Mouse (Mus musculus) liver, embryonic 13.5 days (tissue): ENCODE results near the gene Srpr. TPM values are rescaled to one million over a fixed set of nuclear protein-coding genes. Genes with fewer than 3 reads are reported as not detected.

Experiments
- ATAC-seq: fragments of 200-750 bp; cut with Nextera tagmentation; 2 replicates; pipeline ENCODE4 v1.8.0; 2017; ENCODE audit warnings: low read depth, mild to moderate bottlenecking, moderate number of reproducible peaks, moderate library complexity
- DNase-seq: peaks from one replicate; pipeline ENCODE4 v3.0.0; 2022
- H3K27ac ChIP-seq: fragments of 300-500 bp; sonication (generic); 2 replicates; pipeline ENCODE4 v1.5.1; 2015; ENCODE audit warnings: moderate library complexity, mild to moderate bottlenecking, inconsistent platforms
- H3K27me3 ChIP-seq: fragments of 300-500 bp; sonication (generic); 2 replicates; pipeline ENCODE4 v1.6.1; 2015; ENCODE audit warnings: mild to moderate bottlenecking, inconsistent platforms
- H3K36me3 ChIP-seq: fragments of 300-500 bp; sonication (generic); 2 replicates; pipeline ENCODE4 v1.6.1; 2015; ENCODE audit warnings: mild to moderate bottlenecking, inconsistent platforms
- H3K4me1 ChIP-seq: fragments of 300-500 bp; sonication (generic); replicated peaks from 2 replicates; pipeline ENCODE4 v1.6.1; 2015; ENCODE audit warnings: inconsistent platforms
- H3K4me2 ChIP-seq: fragments of 300-500 bp; sonication (generic); 2 replicates; pipeline ENCODE4 v1.6.1; 2015; ENCODE audit warnings: inconsistent platforms, mild to moderate bottlenecking, moderate library complexity
- H3K4me3 ChIP-seq: fragments of 300-500 bp; sonication (generic); replicated peaks from 2 replicates; pipeline ENCODE4 v1.5.1; 2015; ENCODE audit warnings: mild to moderate bottlenecking, inconsistent platforms
- H3K9ac ChIP-seq: fragments of 300-500 bp; sonication (generic); 2 replicates; pipeline ENCODE4 v1.6.1; 2015; ENCODE audit warnings: mild to moderate bottlenecking, inconsistent platforms
- H3K9me3 ChIP-seq: fragments of 300-500 bp; sonication (generic); replicated peaks from 2 replicates; pipeline ENCODE4 v1.6.1; 2016; ENCODE audit warnings: inconsistent platforms
- WGBS: fragments of 180-500 bp; shearing (Covaris S2); methylation state at CpG from one replicate; pipeline ENCODE4 v1.1.7; 2015; ENCODE audit not compliant: insufficient replicate concordance; 5-methylcytosine and 5-hydroxymethylcytosine counted together
- polyA plus RNA-seq: library from polyadenylated mRNA; unstranded; fragments of >200 nt; fragmentation: Nextera tagmentation; extraction: Ambion mirVana; gene quantifications from 2 replicates; pipeline ENCODE4 v1.2.1, GENCODE M21; 2015

Srpr gene
- 61.6 and 70.1 TPM in 2 replicates for polyA plus RNA-seq

DNA sequence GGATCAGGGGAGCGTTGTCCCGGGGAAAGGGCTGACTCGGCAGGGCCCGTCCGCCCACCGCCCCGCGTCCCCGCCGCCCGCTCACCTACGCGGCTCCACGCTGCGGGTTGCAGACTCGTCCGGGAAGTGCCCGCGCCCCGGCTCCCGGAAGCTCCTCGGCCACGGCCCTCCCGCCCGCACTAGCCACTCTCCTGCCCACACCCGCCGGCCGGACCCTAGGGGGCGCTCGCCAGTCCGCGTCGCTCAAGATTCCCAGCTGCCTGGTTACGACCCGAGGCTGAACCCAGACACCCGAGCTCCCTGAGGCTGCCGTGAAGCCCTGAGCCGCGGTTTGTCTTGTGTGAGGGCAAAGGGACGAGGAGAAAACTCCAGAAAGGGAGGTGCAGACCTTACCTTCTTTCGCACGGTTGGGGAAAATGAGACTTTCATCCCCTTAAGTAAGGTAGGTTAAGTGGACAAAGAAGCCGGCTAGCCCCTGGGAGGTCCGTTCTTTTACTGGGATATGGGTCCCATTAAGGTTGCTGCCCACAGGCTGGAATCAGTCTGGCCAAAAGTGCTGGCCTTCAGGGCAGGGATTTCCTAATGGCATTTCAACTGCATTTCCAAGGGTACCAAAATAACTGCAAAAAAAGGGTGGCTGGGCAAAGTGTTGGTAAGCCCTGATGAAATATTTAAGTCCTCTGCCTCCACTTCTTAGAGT, at the start of gene Srpr, which contains the start of gene Tirap:
Gene Srpr (plus strand): TSS at position 404 of the 700 bp plus-strand sequence.
Gene Tirap (minus strand): TSS at position 520 of the 700 bp plus-strand sequence.
- DNase-seq = peak; percentile 88
- under 1% methylated on average over 44 of the region's 44 CpGs for WGBS
- H3K4me1 ChIP-seq = peaks cover 54% of the 10 kb centered on the region
- H3K4me2 ChIP-seq = peak within 1 kb of the TSS; percentile 88
- H3K4me3 ChIP-seq = peak within 1 kb of the TSS; percentile 74
- no peaks in the 10 kb centered on the region for H3K27me3 ChIP-seq
- peak; percentile 89 for ATAC-seq
- peak within 1 kb of the TSS; percentile 84 for H3K9ac ChIP-seq
- no peaks in the 10 kb centered on the region for H3K9me3 ChIP-seq
- peak within 1 kb of the TSS; percentile 68 for H3K27ac ChIP-seq
- peaks cover 9% of the 10 kb centered on the region for H3K36me3 ChIP-seq

DNA sequence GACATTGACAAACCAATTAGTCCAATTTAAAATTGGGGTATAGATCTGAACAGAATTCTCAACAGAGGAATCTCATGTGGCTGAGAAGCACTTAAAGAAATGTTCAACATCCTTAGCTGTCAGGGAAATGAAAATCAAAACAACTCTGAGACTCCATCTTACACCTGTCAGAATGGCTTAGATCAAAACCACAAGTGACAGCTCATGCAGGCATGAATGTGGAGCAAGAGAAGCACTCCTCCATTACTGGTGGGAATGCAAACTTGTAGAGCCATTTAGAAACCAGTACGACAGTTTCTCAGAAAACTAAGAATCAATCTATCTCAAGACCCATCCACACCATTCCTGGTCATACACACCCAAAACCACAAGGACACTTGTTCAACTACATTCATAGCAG, 47.1 kb upstream of the Srpr start:
- no peak for ATAC-seq
- DNase-seq = no peak
- 54% methylated on average over 1 of the region's 1 CpGs for WGBS
- 0 out of 2 replicates have a peak, but pooled peaks cover 2% of the 10 kb centered on the region for H3K4me1 ChIP-seq
- H3K4me3 ChIP-seq = no peak overlapping the region
- no peak overlapping the region for H3K9ac ChIP-seq
- H3K4me2 ChIP-seq = no peak overlapping the region
- no peaks in the 10 kb centered on the region for H3K9me3 ChIP-seq
- H3K27ac ChIP-seq = no peak overlapping the region
- no peaks in the 10 kb centered on the region for H3K27me3 ChIP-seq
- peaks cover 12% of the 10 kb centered on the region; the same call in 1 of the 2 replicates for H3K36me3 ChIP-seq

DNA sequence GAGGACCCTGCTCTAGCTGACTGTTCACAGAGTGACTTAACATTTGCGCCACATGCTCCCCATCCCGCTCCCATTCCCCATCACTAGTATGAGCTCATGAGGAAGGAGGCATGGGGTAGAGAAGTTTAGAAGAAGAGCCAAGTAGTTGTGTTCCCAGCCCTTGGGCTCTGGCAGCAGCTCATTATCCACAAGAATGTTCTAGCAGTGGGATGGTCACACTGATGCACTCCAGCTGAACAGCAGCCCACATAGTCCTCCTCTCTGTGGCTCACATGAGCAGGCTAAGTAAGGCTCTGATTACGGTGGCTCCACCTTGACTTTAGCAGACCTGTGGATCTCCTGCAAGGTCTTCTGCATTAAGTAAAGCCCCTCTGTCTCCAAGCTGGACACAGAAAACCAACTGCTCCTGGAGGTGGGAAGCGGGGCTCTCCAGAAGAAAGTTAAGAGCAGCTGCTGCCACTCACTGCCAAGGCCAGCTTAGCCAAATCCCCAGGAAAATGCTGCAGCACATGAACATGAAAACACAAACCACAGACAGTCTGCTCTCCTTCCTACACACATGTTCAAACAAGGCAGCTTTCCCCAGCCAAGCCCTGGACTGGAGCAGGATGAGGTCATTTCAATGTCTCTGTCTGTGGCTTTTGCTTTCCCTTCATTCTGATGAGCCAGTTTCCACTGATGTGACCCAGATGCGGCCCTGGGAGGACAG, 43.8 kb upstream of the Srpr start:
- no peaks in the 10 kb centered on the region for H3K4me1 ChIP-seq
- H3K36me3 ChIP-seq = peaks cover 12% of the 10 kb centered on the region; the same call in 1 of the 2 replicates
- no peak for ATAC-seq
- no peaks in the 10 kb centered on the region for H3K27me3 ChIP-seq
- no peak overlapping the region; the same call in 1 of the 2 replicates for H3K27ac ChIP-seq
- no peak overlapping the region for H3K9ac ChIP-seq
- H3K9me3 ChIP-seq = no peaks in the 10 kb centered on the region
- H3K4me3 ChIP-seq = no peak overlapping the region
- no peak overlapping the region for H3K4me2 ChIP-seq
- WGBS = 87% methylated on average over 5 of the region's 5 CpGs
- no peak for DNase-seq

DNA sequence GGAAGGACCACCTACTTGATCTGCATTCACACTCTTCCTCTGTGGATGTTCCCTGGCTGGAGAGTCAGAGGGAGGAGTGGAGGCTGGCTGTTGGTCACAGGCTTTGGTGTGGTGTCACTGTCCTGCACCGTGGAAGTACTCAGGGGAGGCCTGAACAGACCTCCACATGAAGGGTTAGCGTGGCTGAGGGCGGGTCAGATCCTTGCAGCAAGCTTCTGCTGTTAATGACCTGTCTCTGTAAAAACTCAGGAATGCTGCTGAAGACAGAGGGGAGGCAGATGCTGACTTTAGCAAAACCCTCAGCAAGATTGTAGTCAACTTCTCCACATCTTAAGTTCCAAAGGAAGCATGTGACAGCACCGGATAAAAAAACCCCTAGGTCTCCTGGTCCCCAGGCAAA, 43.1 kb upstream of the Srpr start:
- H3K9me3 ChIP-seq = no peaks in the 10 kb centered on the region
- no peak overlapping the region for H3K4me2 ChIP-seq
- no peak overlapping the region for H3K27ac ChIP-seq
- H3K27me3 ChIP-seq = no peaks in the 10 kb centered on the region
- ATAC-seq = no peak
- H3K4me1 ChIP-seq = no peaks in the 10 kb centered on the region
- no peak overlapping the region for H3K4me3 ChIP-seq
- WGBS = 81% methylated on average over 4 of the region's 4 CpGs
- peaks cover 12% of the 10 kb centered on the region; the same call in 1 of the 2 replicates for H3K36me3 ChIP-seq
- DNase-seq = no peak
- H3K9ac ChIP-seq = no peak overlapping the region

DNA sequence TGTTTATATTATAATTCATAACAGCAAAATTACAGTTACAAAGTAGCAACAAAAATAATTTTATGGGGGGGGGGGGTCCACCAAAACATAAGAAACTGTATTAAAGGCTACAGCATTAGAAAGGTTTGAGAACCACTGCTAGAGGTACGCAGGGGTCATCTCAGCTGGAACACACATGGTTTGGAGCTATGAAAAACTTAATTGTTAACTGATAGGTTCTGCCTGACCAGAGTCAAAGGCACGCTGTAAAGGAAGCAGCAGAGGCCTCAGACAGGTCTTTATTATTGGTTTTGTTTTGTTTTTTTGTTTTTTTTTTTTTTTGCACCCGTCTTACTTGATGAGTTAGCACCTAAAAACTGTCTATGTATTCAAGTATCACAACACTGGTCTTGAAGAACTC, 41.5 kb upstream of the Srpr start:
- WGBS = 79% methylated on average over 3 of the region's 3 CpGs
- H3K27ac ChIP-seq = no peak overlapping the region
- ATAC-seq (no peak), DNase-seq (no peak)
- no peak overlapping the region for H3K4me3 ChIP-seq
- H3K4me1 ChIP-seq = no peaks in the 10 kb centered on the region
- H3K36me3 ChIP-seq = peaks cover 16% of the 10 kb centered on the region
- no peaks in the 10 kb centered on the region for H3K27me3 ChIP-seq
- no peaks in the 10 kb centered on the region for H3K9me3 ChIP-seq
- no peak overlapping the region for H3K9ac ChIP-seq
- no peak overlapping the region for H3K4me2 ChIP-seq

DNA sequence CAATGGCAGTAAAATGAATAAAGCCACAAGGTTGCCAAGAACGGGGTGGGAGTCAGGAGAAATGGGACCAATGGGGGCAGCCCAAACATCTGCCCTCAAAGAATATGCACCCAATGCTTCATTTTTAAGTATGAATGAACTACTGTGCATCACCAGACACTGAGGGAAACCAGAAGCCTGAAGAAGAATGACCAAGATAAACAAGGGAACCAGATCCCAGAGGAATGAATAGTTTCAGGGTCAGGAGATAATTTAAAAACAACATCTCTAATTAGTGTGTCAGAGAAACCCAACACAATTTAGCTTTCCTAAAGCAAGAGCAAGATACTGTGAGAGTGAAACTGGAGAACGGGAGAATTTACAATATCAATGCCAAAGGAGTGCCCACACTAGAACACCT, 39.3 kb upstream of the Srpr start:
- Histone ChIP-seq H3K27ac (no peak overlapping the region), H3K36me3 (peaks cover 29% of the 10 kb centered on the region), H3K27me3 (no peaks in the 10 kb centered on the region), H3K9me3 (no peaks in the 10 kb centered on the region), H3K9ac (no peak overlapping the region), H3K4me3 (no peak overlapping the region), H3K4me1 (peaks cover 6% of the 10 kb centered on the region; the same call in 1 of the 2 replicates), H3K4me2 (no peak overlapping the region)
- DNase-seq (no peak), ATAC-seq (no peak)
- WGBS = 73% methylated on average over 2 of the region's 2 CpGs

DNA sequence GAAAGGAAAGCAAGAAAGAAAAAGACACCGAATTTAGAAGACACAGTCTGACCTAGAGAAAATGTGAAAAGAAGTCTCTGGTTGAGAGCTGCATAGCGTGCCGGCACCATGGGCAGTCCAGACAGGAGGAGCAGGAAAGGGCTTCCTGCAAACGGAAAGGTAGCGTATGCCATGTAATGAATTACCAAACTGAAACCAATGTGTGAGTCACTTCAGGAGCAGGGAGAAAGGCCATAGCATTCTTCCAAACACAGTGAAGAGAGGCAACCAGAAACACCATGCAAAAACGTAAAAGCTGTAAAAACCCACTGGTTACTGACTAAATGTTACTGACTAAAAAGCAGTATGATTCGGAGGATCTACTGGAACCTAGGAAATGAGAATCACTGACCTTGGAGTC, 38.3 kb upstream of the Srpr start:
- Histone ChIP-seq H3K4me1 (peaks cover 6% of the 10 kb centered on the region; the same call in 1 of the 2 replicates), H3K9me3 (no peaks in the 10 kb centered on the region), H3K4me2 (no peak overlapping the region), H3K9ac (no peak overlapping the region), H3K27me3 (no peaks in the 10 kb centered on the region), H3K36me3 (peaks cover 23% of the 10 kb centered on the region), H3K4me3 (no peak overlapping the region), H3K27ac (0 out of 2 replicates have a peak overlapping the region, but pooled peaks have one; percentile 25)
- WGBS = 83% methylated on average over 7 of the region's 7 CpGs
- DNase-seq (no peak), ATAC-seq (no peak)

DNA sequence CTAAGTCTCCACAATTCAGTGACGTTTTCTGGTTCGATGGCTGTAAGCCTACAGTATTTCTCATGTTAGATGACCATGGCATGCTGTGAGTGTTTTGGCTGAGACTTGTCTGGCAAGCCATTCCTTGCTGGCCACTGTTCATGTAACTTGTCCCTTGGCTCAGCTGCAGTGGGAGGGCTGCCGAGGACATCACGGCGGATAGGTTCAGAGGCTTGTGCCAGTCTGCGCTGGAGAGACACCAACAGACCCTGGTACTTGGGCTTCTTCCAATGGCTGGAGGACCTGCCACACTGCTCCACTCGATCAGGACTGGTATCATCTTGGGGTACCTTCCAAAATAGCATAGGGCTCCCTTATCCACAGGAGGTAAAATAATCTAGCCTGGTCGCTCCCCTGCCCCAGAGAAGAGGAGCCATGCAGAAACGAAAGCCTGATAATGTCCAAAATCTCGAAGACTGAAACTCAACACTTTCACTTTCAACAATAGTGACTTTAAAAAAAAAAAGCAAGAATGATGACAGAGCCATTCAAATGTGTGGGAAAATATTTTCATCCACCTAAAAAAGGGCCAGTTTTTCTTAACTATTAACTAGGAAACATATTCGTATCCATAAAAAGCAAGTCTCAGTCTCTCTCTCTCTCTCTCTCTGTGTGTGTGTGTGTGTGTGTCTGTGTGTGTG, 36.8 kb upstream of the Srpr start:
- no peak for DNase-seq
- H3K4me3 ChIP-seq = no peak overlapping the region
- H3K27ac ChIP-seq = no peak overlapping the region
- H3K4me1 ChIP-seq = peaks cover 12% of the 10 kb centered on the region; the same call in 1 of the 2 replicates
- H3K36me3 ChIP-seq = peaks cover 20% of the 10 kb centered on the region
- no peaks in the 10 kb centered on the region for H3K9me3 ChIP-seq
- H3K9ac ChIP-seq = no peak overlapping the region
- ATAC-seq = no peak
- WGBS = 80% methylated on average over 11 of the region's 11 CpGs
- H3K4me2 ChIP-seq = no peak overlapping the region
- no peaks in the 10 kb centered on the region for H3K27me3 ChIP-seq

DNA sequence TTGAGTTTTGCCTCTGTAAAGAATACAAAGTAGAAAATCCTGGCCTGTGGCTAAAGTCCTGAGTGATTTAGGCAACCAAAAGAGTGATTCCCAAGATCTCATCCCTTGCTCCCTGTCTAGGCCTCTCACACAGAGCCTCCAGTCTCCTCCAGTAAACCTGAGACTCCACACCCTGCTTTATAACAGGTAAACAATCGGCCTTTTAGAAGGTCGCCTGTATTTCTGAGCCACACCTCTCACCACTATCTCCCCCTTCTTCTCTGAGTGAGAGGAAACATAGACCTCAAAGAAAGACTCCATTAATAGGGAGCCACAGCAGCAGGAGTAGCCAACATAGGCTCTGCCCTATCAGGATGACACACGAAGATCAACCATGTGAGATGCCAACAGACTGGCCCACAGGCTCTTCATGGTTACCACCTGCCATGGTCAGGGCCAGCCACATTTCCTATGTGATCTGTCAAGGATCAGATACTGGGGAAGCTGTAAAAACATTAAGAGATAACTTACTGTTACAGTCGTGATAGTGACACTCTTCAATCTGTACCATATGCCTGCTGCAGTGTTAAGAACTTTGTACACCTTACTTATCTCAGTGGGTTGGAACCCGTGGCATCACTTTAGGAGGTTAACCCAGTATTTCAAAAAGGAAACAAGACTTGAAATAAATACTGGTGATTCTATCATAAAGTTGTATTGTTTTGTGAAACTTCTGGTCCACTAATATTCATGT, 35.7 kb upstream of the Srpr start:
- ATAC-seq = no peak
- Histone ChIP-seq H3K4me3 (no peak overlapping the region), H3K9me3 (no peaks in the 10 kb centered on the region), H3K27ac (no peak overlapping the region; the same call in 1 of the 2 replicates), H3K4me2 (no peak overlapping the region), H3K4me1 (peaks cover 12% of the 10 kb centered on the region; the same call in 1 of the 2 replicates), H3K36me3 (peaks cover 29% of the 10 kb centered on the region), H3K9ac (no peak overlapping the region), H3K27me3 (no peaks in the 10 kb centered on the region)
- WGBS = 45% methylated on average over 5 of the region's 5 CpGs
- DNase-seq = no peak

DNA sequence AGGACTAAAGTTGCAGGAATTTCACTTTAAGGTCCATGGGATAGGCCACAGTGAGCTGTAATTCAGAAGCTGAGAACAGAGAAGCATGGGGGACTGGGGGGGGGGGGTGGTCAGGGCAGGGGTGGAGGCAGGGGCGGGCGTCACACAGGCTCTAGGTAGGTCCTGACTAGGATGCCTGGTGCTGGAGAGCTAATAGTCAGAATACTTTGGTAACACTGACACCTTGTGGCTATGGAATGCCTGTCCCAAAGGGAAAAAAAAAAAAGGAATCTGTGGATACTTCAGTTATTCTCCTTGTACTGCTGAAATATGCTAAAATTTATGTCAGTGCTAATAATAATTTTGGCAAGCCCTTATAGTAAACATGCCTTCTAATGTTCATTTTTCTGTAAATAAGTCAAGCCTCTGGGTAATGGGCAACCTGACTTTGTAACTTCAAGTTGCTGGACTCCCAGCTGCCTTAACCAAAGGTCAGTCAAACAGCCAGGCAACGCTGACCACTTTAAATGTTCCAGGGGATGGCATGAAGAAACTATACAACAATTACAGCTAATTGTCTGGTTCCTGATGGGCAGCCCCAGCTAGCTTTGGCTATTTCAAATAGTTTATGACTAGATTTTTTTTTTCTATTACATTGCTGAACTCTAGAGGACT, 33.7 kb upstream of the Srpr start:
- H3K27ac ChIP-seq = 0 out of 2 replicates have a peak overlapping the region, but pooled peaks have one; percentile 21
- no peaks in the 10 kb centered on the region for H3K9me3 ChIP-seq
- no peak overlapping the region for H3K4me2 ChIP-seq
- H3K36me3 ChIP-seq = peaks cover 48% of the 10 kb centered on the region
- no peaks in the 10 kb centered on the region for H3K27me3 ChIP-seq
- peaks cover 12% of the 10 kb centered on the region; the same call in 1 of the 2 replicates for H3K4me1 ChIP-seq
- ATAC-seq = peak; percentile 53; the same call in 1 of the 2 replicates
- no peak overlapping the region for H3K9ac ChIP-seq
- 56% methylated on average over 3 of the region's 3 CpGs for WGBS
- no peak for DNase-seq
- no peak overlapping the region for H3K4me3 ChIP-seq
